Mouse (Mus musculus): ENCODE results near the gene Ldlrap1. TPM values are rescaled to one million over a fixed set of nuclear protein-coding genes. Genes with fewer than 3 reads are reported as not detected.

Ldlrap1 gene
- polyA plus RNA-seq, 1 experiment = 19.0 TPM

- Histone ChIP-seq H3K4me2 (ENCODE audit: low read depth) (no peak overlapping the region), H3K36me3 (ENCODE audit: control insufficient read depth, insufficient read depth) (no peaks in the 10 kb centered on the region), H3K79me2 (ENCODE audit: control insufficient read depth, insufficient read depth) (no peaks in the 10 kb centered on the region), H3K27me3 (ENCODE audit: control insufficient read depth, insufficient read depth, insufficient read length) (no peaks in the 10 kb centered on the region), H3K4me3 (no peak overlapping the region), H3ac (ENCODE audit: control insufficient read depth, insufficient read length) (no peak overlapping the region)
- TF ChIP-seq USF1 (IDR thresholded peaks at IDR 0.05; ENCODE audit: low read depth) (peak; percentile 85), POLR2A (IDR thresholded peaks at IDR 0.05; ENCODE audit: insufficient read length, low read depth) (no peak), TCF3 (IDR thresholded peaks at IDR 0.05; ENCODE audit: insufficient read length, low read depth) (no peak), MYOG (IDR thresholded peaks at IDR 0.05; ENCODE audit: control insufficient read depth in 1 of 3, insufficient read depth in 1 of 3, insufficient read length in 2 of 3, low read depth in 2 of 3) (peak in 1 of 3 experiments; percentile 25), REST (IDR thresholded peaks at IDR 0.05; ENCODE audit: insufficient read depth, insufficient read length) (no peak), SRF (IDR thresholded peaks at IDR 0.05; ENCODE audit: control insufficient read depth, insufficient read length, low read depth) (peak; percentile 25), E2F4 (IDR thresholded peaks at IDR 0.05; ENCODE audit: insufficient read depth) (no peak)
Measured at GRCm38 (mm10) chr4:134713937-134714336, 53.9 kb downstream of the Ldlrap1 start.

DNA sequence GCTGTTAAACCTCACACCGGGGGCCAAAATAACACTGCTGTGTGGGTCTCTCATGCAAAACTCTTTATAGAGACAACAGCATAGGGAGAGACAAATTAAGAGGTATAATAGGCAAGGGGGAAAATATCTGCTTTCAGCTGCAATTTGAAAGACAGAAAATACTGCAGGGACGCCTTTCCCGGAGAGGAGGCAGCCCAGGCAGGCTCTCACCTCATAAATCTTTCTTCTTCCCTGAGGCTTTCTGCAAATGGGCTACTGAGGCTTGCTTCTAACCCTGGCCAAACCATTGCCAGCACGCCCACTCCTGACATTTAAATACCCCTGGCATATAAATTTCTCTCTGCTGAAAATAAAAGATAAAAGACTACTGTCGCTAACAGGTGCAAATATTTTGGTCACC, 62.5 kb downstream of the Ldlrap1 start:
- Histone ChIP-seq H3K79me2 (ENCODE audit: control insufficient read depth, insufficient read depth) (peaks cover 15% of the 10 kb centered on the region), H3K4me3 (peak overlapping the region; percentile 40), H3ac (ENCODE audit: control insufficient read depth, insufficient read length) (no peak overlapping the region), H3K27me3 (ENCODE audit: control insufficient read depth, insufficient read depth, insufficient read length) (no peaks in the 10 kb centered on the region), H3K4me2 (ENCODE audit: low read depth) (peak overlapping the region; percentile 90), H3K36me3 (ENCODE audit: control insufficient read depth, insufficient read depth) (no peaks in the 10 kb centered on the region)
- no peak for TF ChIP-seq TCF12 (IDR thresholded peaks at IDR 0.05; ENCODE audit: insufficient read depth, poor library complexity, severe bottlenecking)
- TF ChIP-seq CEBPB (IDR thresholded peaks at IDR 0.05; ENCODE audit: insufficient read depth, poor library complexity, severe bottlenecking) = no peak
- TF ChIP-seq REST (IDR thresholded peaks at IDR 0.05; ENCODE audit: insufficient read depth, insufficient read length) = no peak

- H3K79me2 ChIP-seq (ENCODE audit: control insufficient read depth, insufficient read depth) = peaks cover 22% of the 10 kb centered on the region
- no peaks in the 10 kb centered on the region for H3K36me3 ChIP-seq (ENCODE audit: control insufficient read depth, insufficient read depth)
- H3K27me3 ChIP-seq (ENCODE audit: control insufficient read depth, insufficient read depth, insufficient read length) = no peaks in the 10 kb centered on the region
Measured at GRCm38 (mm10) chr4:134704590-134704989, 63.2 kb downstream of the Ldlrap1 start.

GRCm38 (mm10) chr4:134703835-134704546, 63.8 kb downstream of the Ldlrap1 start, which contains the start of gene Man1c1:
Gene Man1c1, minus strand, starts transcription at chr4:134704290.
- Histone ChIP-seq H3K4me3 (peak within 1 kb of the TSS; percentile 40), H3K79me2 (ENCODE audit: control insufficient read depth, insufficient read depth) (peaks cover 23% of the 10 kb centered on the region), H3K36me3 (ENCODE audit: control insufficient read depth, insufficient read depth) (no peaks in the 10 kb centered on the region), H3ac (ENCODE audit: control insufficient read depth, insufficient read length) (peak within 1 kb of the TSS; percentile 54), H3K4me2 (ENCODE audit: low read depth) (peak within 1 kb of the TSS; percentile 90), H3K27me3 (ENCODE audit: control insufficient read depth, insufficient read depth, insufficient read length) (no peaks in the 10 kb centered on the region)
- TF ChIP-seq REST (IDR thresholded peaks at IDR 0.05; ENCODE audit: insufficient read depth, insufficient read length) = no peak
- no peak for TF ChIP-seq CEBPB (IDR thresholded peaks at IDR 0.05; ENCODE audit: insufficient read depth, poor library complexity, severe bottlenecking)
- TF ChIP-seq POLR2AphosphoS2 (IDR thresholded peaks at IDR 0.05; ENCODE audit: insufficient read length, low read depth) = peak; percentile 88
- peak; percentile 87 for TF ChIP-seq POLR2A (IDR thresholded peaks at IDR 0.05; ENCODE audit: insufficient read length, low read depth)
- TF ChIP-seq MYOD1 (IDR thresholded peaks at IDR 0.05; ENCODE audit: control insufficient read depth in 1 of 3, insufficient read length in 2 of 3, low read depth in 2 of 3) = peak in 2 of 3 experiments; percentile 36 to 72
- no peak for TF ChIP-seq TCF12 (IDR thresholded peaks at IDR 0.05; ENCODE audit: insufficient read depth, poor library complexity, severe bottlenecking)
- TF ChIP-seq TCF3 (IDR thresholded peaks at IDR 0.05; ENCODE audit: insufficient read length, low read depth) = no peak
- peak; percentile 80 for TF ChIP-seq SRF (IDR thresholded peaks at IDR 0.05; ENCODE audit: control insufficient read depth, insufficient read length, low read depth)
- peak in 2 of 3 experiments; percentile 53 for TF ChIP-seq MYOG (IDR thresholded peaks at IDR 0.05; ENCODE audit: control insufficient read depth in 1 of 3, insufficient read depth in 1 of 3, insufficient read length in 2 of 3, low read depth in 2 of 3)
- no peak for TF ChIP-seq USF1 (IDR thresholded peaks at IDR 0.05; ENCODE audit: low read depth)

More at GRCm38 (mm10) chr4:134704590-134704989, 63.2 kb downstream of the Ldlrap1 start:
- peak overlapping the region; percentile 54 for H3ac ChIP-seq (ENCODE audit: control insufficient read depth, insufficient read length)
- TF ChIP-seq MYOG (IDR thresholded peaks at IDR 0.05; ENCODE audit: control insufficient read depth in 1 of 3, insufficient read depth in 1 of 3, insufficient read length in 2 of 3, low read depth in 2 of 3) = peak in 1 of 3 experiments; percentile 51
- no peak for TF ChIP-seq E2F4 (IDR thresholded peaks at IDR 0.05; ENCODE audit: insufficient read depth)
- TF ChIP-seq MYOD1 (IDR thresholded peaks at IDR 0.05; ENCODE audit: control insufficient read depth in 1 of 3, insufficient read length in 2 of 3, low read depth in 2 of 3) = peak in 2 of 3 experiments; percentile 17 to 57
- H3K4me2 ChIP-seq (ENCODE audit: low read depth) = peak overlapping the region; percentile 90
- peak overlapping the region; percentile 40 for H3K4me3 ChIP-seq

DNA sequence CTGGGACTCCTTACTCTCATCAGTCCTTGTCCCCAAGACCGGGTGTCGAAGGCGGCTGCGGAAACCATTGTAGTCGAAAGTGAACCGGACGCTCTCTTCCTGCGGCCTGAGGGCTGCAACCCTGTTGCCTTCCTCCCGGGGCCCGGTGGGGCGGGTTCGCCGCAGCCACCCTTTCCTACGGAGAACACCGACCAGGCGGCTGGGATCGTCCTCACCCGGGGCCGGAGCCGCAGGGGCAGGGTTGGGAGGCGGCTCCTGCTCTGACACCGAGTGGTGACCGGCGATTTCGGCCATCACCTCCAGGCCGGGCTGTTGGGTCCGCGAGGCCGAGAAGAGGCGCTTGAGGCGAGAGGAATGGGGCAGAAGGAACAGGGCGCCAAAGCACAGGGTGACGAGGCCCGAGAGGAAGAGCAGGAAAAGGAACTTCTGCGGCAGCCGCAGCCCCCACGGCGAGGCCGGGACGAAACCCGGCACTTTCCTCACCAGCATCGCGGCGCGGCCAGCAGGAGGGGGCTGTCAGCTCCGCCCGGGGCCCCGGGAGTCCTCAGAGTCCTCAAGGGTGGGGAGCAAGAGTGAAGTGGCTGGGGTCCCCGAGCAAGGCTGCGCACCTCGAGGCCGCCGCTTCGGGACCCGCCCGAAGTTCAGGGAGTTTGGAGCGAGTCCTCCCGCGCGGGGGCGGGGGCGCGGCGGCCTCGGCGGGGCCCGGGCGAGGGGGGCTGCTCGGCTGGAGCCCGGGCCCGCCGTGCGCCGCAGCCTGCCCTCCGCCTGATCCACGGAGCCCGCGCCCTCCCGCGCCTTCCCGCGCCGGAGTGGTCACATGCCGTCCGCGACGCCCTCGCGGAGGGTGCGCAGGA, 64.6 kb downstream of the Ldlrap1 start:
- H3K4me2 ChIP-seq (ENCODE audit: low read depth) = peak overlapping the region; percentile 82

More for the DNA sequence above, 64.6 kb downstream of the Ldlrap1 start:
- no peaks in the 10 kb centered on the region for H3K27me3 ChIP-seq (ENCODE audit: control insufficient read depth, insufficient read depth, insufficient read length)
- H3K79me2 ChIP-seq (ENCODE audit: control insufficient read depth, insufficient read depth) = peaks cover 27% of the 10 kb centered on the region
- H3K4me3 ChIP-seq = peak overlapping the region; percentile 40
- H3K36me3 ChIP-seq (ENCODE audit: control insufficient read depth, insufficient read depth) = peaks cover 2% of the 10 kb centered on the region
- peak overlapping the region; percentile 54 for H3ac ChIP-seq (ENCODE audit: control insufficient read depth, insufficient read length)
- no peak for TF ChIP-seq SRF (IDR thresholded peaks at IDR 0.05; ENCODE audit: control insufficient read depth, insufficient read length, low read depth)
- TF ChIP-seq POLR2A (IDR thresholded peaks at IDR 0.05; ENCODE audit: insufficient read length, low read depth) = no peak
- TF ChIP-seq USF1 (IDR thresholded peaks at IDR 0.05; ENCODE audit: low read depth) = no peak
- no peak for TF ChIP-seq TCF3 (IDR thresholded peaks at IDR 0.05; ENCODE audit: insufficient read length, low read depth)
- no peak for TF ChIP-seq MAX (IDR thresholded peaks at IDR 0.05; ENCODE audit: low read depth)
- TF ChIP-seq E2F4 (IDR thresholded peaks at IDR 0.05; ENCODE audit: insufficient read depth) = no peak
- TF ChIP-seq MYOD1 (IDR thresholded peaks at IDR 0.05; ENCODE audit: control insufficient read depth in 1 of 3, insufficient read length in 2 of 3, low read depth in 2 of 3) = no peak
- TF ChIP-seq POLR2AphosphoS2 (IDR thresholded peaks at IDR 0.05; ENCODE audit: insufficient read length, low read depth) = no peak
- no peak for TF ChIP-seq TCF12 (IDR thresholded peaks at IDR 0.05; ENCODE audit: insufficient read depth, poor library complexity, severe bottlenecking)
- no peak for TF ChIP-seq REST (IDR thresholded peaks at IDR 0.05; ENCODE audit: insufficient read depth, insufficient read length)
